Mouse (Mus musculus) ES-Bruce4 (cell line): ENCODE results near the gene Tenm4.

Source experiments
- CTCF ChIP-seq: IDR thresholded peaks from one replicate; pipeline ENCODE4 v1.8.1; 2011; ENCODE audit warnings: low read depth, low read length
- EP300 ChIP-seq: IDR thresholded peaks from 2 replicates; pipeline ENCODE4 v1.6.1; 2011; ENCODE audit warnings: low read depth, low read length; ENCODE audit not compliant: insufficient read depth
- POLR2A ChIP-seq: IDR thresholded peaks from one replicate; pipeline ENCODE4 v1.8.1; 2011; ENCODE audit warnings: low read length; ENCODE audit not compliant: insufficient read depth

DNA sequence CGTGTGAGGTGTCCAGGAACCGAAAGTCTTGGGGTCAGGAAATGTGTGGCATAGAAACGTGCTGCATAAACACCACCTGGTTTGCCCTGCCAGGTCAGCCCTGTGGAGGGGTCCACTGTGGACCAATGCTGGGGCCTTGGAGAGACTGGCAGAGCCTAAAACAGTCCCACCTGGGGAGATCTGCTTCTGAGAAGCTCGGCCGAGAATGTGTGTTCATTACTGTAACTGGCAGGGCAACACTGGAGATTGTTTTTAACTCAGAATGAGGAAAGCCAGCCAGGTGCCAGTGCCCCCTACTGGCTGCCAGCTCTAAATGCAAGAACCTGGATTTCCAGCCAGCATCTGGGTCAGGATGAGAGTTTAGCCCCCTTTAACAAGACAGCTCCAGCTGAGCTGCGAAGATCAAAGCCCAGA is 383.2 kb downstream of the Tenm4 start:
- TF ChIP-seq POLR2A (no peak), CTCF (peak; percentile 79), EP300 (no peak)
